Mouse (Mus musculus) myocyte (in vitro differentiated cells): ENCODE measurements at regions not wholly inside any gene's neighbourhood (a gene's known extent, or its start where the extent isn't known, plus 50 kb on each side); places are given as distances from the start of the nearest gene placed in this dataset.

Experiments used
- E2F4 ChIP-seq: IDR thresholded peaks from one replicate; pipeline ENCODE4 v1.6.1; 2011; ENCODE audit warnings: mild to moderate bottlenecking, control low read depth, moderate library complexity; ENCODE audit not compliant: insufficient read depth
- MAX ChIP-seq: IDR thresholded peaks from one replicate; pipeline ENCODE4 v1.6.1; 2011; ENCODE audit warnings: low read depth, mild to moderate bottlenecking, control low read depth
- MYOG ChIP-seq, 3 experiments: IDR thresholded peaks; one replicate each; pipeline ENCODE4 v1.6.1; 2011; ENCODE audit warnings: control low read depth in 2 of 3, low read depth in 2 of 3, mild to moderate bottlenecking in 2 of 3; ENCODE audit not compliant: insufficient read length in 2 of 3, control insufficient read depth in 1 of 3, insufficient read depth in 1 of 3
- POLR2A ChIP-seq: IDR thresholded peaks from one replicate; pipeline ENCODE4 v1.6.1; 2011; ENCODE audit warnings: low read depth, mild to moderate bottlenecking, control low read depth, moderate library complexity; ENCODE audit not compliant: insufficient read length
- TCF3 ChIP-seq: IDR thresholded peaks from one replicate; pipeline ENCODE4 v1.6.1; 2011; ENCODE audit warnings: low read depth, control low read depth; ENCODE audit not compliant: insufficient read length

GRCm38 (mm10) chr1:121760086-121760485, 192.3 kb upstream of the Ddx18 start:
- TF ChIP-seq POLR2A (no peak), MYOG (IDR thresholded peaks at IDR 0.05; ENCODE audit: control insufficient read depth in 1 of 3, insufficient read depth in 1 of 3, insufficient read length in 2 of 3, low read depth in 2 of 3) (no peak), MAX (no peak), E2F4 (no peak), TCF3 (no peak)
